7 mouse cellular contexts compared by ENCODE assay signal in genomic region chr7:67759629-67759995, GRCm38 (mm10). TPM values are rescaled to one million over a fixed set of nuclear protein-coding genes. Genes with fewer than 3 reads are reported as not detected.
A peak's percentile ranks its signal among the peaks of the same experiment; 100 is the strongest.
DNase-seq lines count a peak whose midpoint lies in the region; ATAC-seq and TF ChIP-seq lines count a peak whose summit lies in the region.

Gene Synm, minus strand, starts transcription at chr7:67759742.

- H3K4me1 ChIP-seq in embryonic facial prominence, embryonic 12.5 days, result peaks cover 10% of the 10 kb centered on the region; the same call in 1 of the 2 replicates
- 0 out of 2 replicates have a peak, but pooled peaks cover 4% of the 10 kb centered on the region for H3K4me1 ChIP-seq in kidney, embryonic 14.5 days (ENCODE audit: control insufficient read depth, insufficient read depth, low read length)
- peaks cover 6% of the 10 kb centered on the region for H3K4me1 ChIP-seq in limb, embryonic 14.5 days (ENCODE audit: control insufficient read depth, insufficient read depth, low read length)
- no peaks in the 10 kb centered on the region for H3K4me1 ChIP-seq in midbrain, postnatal 0 days (ENCODE audit: insufficient read depth, low read length)

- under 1% methylated on average over 37 of the region's 37 CpGs for WGBS in embryonic facial prominence, embryonic 12.5 days
- WGBS in kidney, embryonic 14.5 days, result under 1% methylated on average over 37 of the region's 37 CpGs
- WGBS in limb, embryonic 14.5 days, result under 1% methylated on average over 37 of the region's 37 CpGs
- 1% methylated on average over 34 of the region's 37 CpGs for WGBS in midbrain, postnatal 0 days

- H3K9me3 ChIP-seq in embryonic facial prominence, embryonic 12.5 days, result no peaks in the 10 kb centered on the region
- H3K9me3 ChIP-seq in kidney, embryonic 14.5 days (ENCODE audit: control insufficient read depth, low read length), result no peaks in the 10 kb centered on the region
- H3K9me3 ChIP-seq in limb, embryonic 14.5 days (ENCODE audit: control insufficient read depth, low read length), result no peaks in the 10 kb centered on the region
- no peaks in the 10 kb centered on the region for H3K9me3 ChIP-seq in midbrain, postnatal 0 days (ENCODE audit: low read length)

- peak; percentile 96 for TF ChIP-seq CTCF in midbrain, postnatal 0 days (IDR thresholded peaks at IDR 0.05)

- no peaks in the 10 kb centered on the region for H3K36me3 ChIP-seq in embryonic facial prominence, embryonic 12.5 days
- no peaks in the 10 kb centered on the region for H3K36me3 ChIP-seq in kidney, embryonic 14.5 days (ENCODE audit: control insufficient read depth, insufficient read depth, low read length)
- no peaks in the 10 kb centered on the region for H3K36me3 ChIP-seq in limb, embryonic 14.5 days (ENCODE audit: control insufficient read depth, insufficient read depth, low read length)
- H3K36me3 ChIP-seq in midbrain, postnatal 0 days (ENCODE audit: insufficient read depth, low read length), result no peaks in the 10 kb centered on the region

- peak within 1 kb of the TSS; percentile 99 for H3K4me2 ChIP-seq in embryonic facial prominence, embryonic 12.5 days (replicated peaks)
- peak within 1 kb of the TSS; percentile 97 for H3K4me2 ChIP-seq in kidney, embryonic 14.5 days (replicated peaks; ENCODE audit: low read depth, low read length)
- peak within 1 kb of the TSS; percentile 100 for H3K4me2 ChIP-seq in limb, embryonic 14.5 days (replicated peaks; ENCODE audit: low read depth, low read length, severe bottlenecking)
- H3K4me2 ChIP-seq in midbrain, postnatal 0 days (ENCODE audit: low read depth, low read length, poor library complexity, severe bottlenecking), result peak within 1 kb of the TSS; percentile 95

- H3K27me3 ChIP-seq in embryonic facial prominence, embryonic 12.5 days, result peaks cover 21% of the 10 kb centered on the region
- H3K27me3 ChIP-seq in kidney, embryonic 14.5 days (ENCODE audit: control insufficient read depth, insufficient read depth, low read length), result peaks cover 14% of the 10 kb centered on the region
- no peaks in the 10 kb centered on the region; the same call in none of the 2 replicates for H3K27me3 ChIP-seq in limb, embryonic 14.5 days (ENCODE audit: control insufficient read depth, insufficient read depth, low read length)
- no peaks in the 10 kb centered on the region for H3K27me3 ChIP-seq in midbrain, postnatal 0 days (ENCODE audit: insufficient read depth, low read length)

- H3K4me3 ChIP-seq in embryonic facial prominence, embryonic 12.5 days, result peak within 1 kb of the TSS; percentile 56
- H3K4me3 ChIP-seq in kidney, embryonic 14.5 days (ENCODE audit: low read length), result peak within 1 kb of the TSS; percentile 50
- peak within 1 kb of the TSS; percentile 56 for H3K4me3 ChIP-seq in limb, embryonic 14.5 days (replicated peaks; ENCODE audit: low read length)
- peak within 1 kb of the TSS; percentile 65 for H3K4me3 ChIP-seq in midbrain, postnatal 0 days (ENCODE audit: low read depth, low read length)

- DNase-seq in adrenal gland, postnatal 36 days, result peak; percentile 96 to 97
- DNase-seq in heart, adult 8-10 months (ENCODE audit: low spot score), result peak; percentile 94
- DNase-seq in limb, embryonic 14.5 days (ENCODE audit: low spot score), result peak; percentile 80
- peak; percentile 88 for DNase-seq in midbrain, postnatal 0 days (ENCODE audit: low spot score)
- DNase-seq in spleen, postnatal 36 days (ENCODE audit: low spot score in 2 of 2), result peak; percentile 31 to 38

- peak; percentile 83 for ATAC-seq in embryonic facial prominence, embryonic 12.5 days (ENCODE audit: insufficient number of reproducible peaks, insufficient read depth, low FRiP score, low TSS enrichment)
- ATAC-seq in kidney, embryonic 14.5 days (ENCODE audit: low FRiP score, low TSS enrichment), result peak; percentile 92
- ATAC-seq in limb, embryonic 14.5 days (ENCODE audit: low FRiP score, low read depth), result peak; percentile 91
- peak; percentile 92 for ATAC-seq in midbrain, postnatal 0 days (ENCODE audit: low FRiP score)

- 0 out of 2 replicates have a peak within 1 kb of the TSS, but pooled peaks have one; percentile 13 for H3K27ac ChIP-seq in embryonic facial prominence, embryonic 12.5 days
- H3K27ac ChIP-seq in kidney, embryonic 14.5 days (ENCODE audit: low read depth, low read length), result no peak within 1 kb of the TSS
- no peak within 1 kb of the TSS for H3K27ac ChIP-seq in limb, embryonic 14.5 days (replicated peaks; ENCODE audit: low read depth, low read length)
- H3K27ac ChIP-seq in midbrain, postnatal 0 days (ENCODE audit: low read depth, low read length), result peak within 1 kb of the TSS; percentile 70

- TF ChIP-seq POLR2A in limb, embryonic 14.5 days (IDR thresholded peaks at IDR 0.05; ENCODE audit: borderline replicate concordance, extremely low read depth, insufficient read depth, insufficient read length), result no peak

- peak within 1 kb of the TSS; percentile 55 for H3K9ac ChIP-seq in embryonic facial prominence, embryonic 12.5 days
- H3K9ac ChIP-seq in kidney, embryonic 14.5 days (ENCODE audit: low read depth, low read length), result peak within 1 kb of the TSS; percentile 47
- peak within 1 kb of the TSS; percentile 46 for H3K9ac ChIP-seq in limb, embryonic 14.5 days (ENCODE audit: low read depth, low read length, severe bottlenecking)
- peak within 1 kb of the TSS; percentile 57 for H3K9ac ChIP-seq in midbrain, postnatal 0 days (replicated peaks; ENCODE audit: low read length, poor library complexity, severe bottlenecking)

RNA-seq across cellular contexts. Expression of gene Synm, which starts in this region (rescaled TPM):
- 10 to 100 TPM; 14.1 to 18.8 TPM for total RNA-seq in adrenal gland, postnatal 36 days (2021)
- 3.7 and 4.5 TPM in 2 replicates for polyA plus RNA-seq in embryonic facial prominence, embryonic 12.5 days (2016; fragmentation: Nextera tagmentation; extraction: Ambion mirVana)
- total RNA-seq in heart, adult 8-10 months (2022), result 10 to 100 TPM in 1 of 4 experiments, 1 to 10 TPM in 3; 9.0 to 12.2 (median 9.9) TPM
- 0.70 and 1.3 TPM in 2 replicates for polyA plus RNA-seq in kidney, embryonic 14.5 days (2014; fragmentation: Nextera tagmentation; extraction: Ambion mirVana)
- polyA plus RNA-seq in limb, embryonic 14.5 days (2012; rRNA removed), result 0.58 and 0.63 TPM in 2 replicates
- polyA plus RNA-seq in limb, embryonic 14.5 days (2014; fragmentation: Nextera tagmentation; extraction: Ambion mirVana), result 1.2 and 1.4 TPM in 2 replicates
- 6.0 and 11.6 TPM in 2 replicates for total RNA-seq in midbrain, postnatal 0 days (2014; rRNA removed)
- polyA plus RNA-seq in midbrain, postnatal 0 days (2015; fragmentation: Nextera tagmentation; extraction: Ambion mirVana), result 4.2 and 4.7 TPM in 2 replicates

Comparison
In these comparisons a context has a peak if more than half of its experiments do, and no peak if none do; other contexts are left out.
1. DNase-seq: peak in every context shown above with its lines; median percentile 96 in adrenal gland, postnatal 36 days; 94 in heart, adult 8-10 months; 88 in midbrain, postnatal 0 days; 80 in limb, embryonic 14.5 days; 34 in spleen, postnatal 36 days.
2. H3K27ac ChIP-seq: peak in embryonic facial prominence, embryonic 12.5 days (single experiment) and midbrain, postnatal 0 days (single experiment); none in kidney, embryonic 14.5 days (single experiment) and limb, embryonic 14.5 days (single experiment).
3. Peak in every context shown above with its lines, with median percentiles within 50 percentile points of each other: ATAC-seq, H3K4me2 ChIP-seq, H3K4me3 ChIP-seq and H3K9ac ChIP-seq.